Mouse (Mus musculus): ENCODE measurements around the gene Espn. TPM values are rescaled to one million over a fixed set of nuclear protein-coding genes. Genes with fewer than 3 reads are reported as not detected.

Espn gene
- polyA plus RNA-seq, 1 experiment from 2014 or later, result 2.0 TPM

DNA sequence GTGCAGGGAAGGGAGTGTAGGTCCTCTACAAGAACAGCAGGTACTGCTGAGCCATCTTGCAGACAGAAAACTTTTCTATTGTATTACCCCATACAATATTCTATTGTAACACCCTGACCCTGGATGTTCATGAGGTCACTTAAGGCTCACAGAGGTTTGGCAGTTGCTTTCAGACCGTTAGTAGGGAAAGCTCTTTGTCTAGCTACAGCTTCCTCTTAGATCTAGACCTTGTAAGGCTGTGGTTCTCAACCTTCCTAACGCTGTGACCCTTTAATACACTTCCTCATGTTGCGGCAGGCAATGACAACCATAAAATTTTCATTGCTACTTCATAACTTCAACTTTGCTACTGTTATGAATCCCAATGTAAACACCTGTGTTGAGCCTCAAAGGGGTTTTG, 24.5 kb upstream of the Espn start:
- Histone ChIP-seq H3K36me3 (ENCODE audit: insufficient read depth, low read length) (no peaks in the 10 kb centered on the region), H3K9ac (replicated peaks; ENCODE audit: low read depth) (no peak overlapping the region), H3K27ac (ENCODE audit: low read length) (no peak overlapping the region), H3K4me2 (replicated peaks; ENCODE audit: low read depth, low read length) (no peak overlapping the region), H3K27me3 (replicated peaks; ENCODE audit: insufficient read depth, low read length) (no peaks in the 10 kb centered on the region), H3K4me1 (ENCODE audit: insufficient read depth, low read depth, low read length) (peaks cover 6% of the 10 kb centered on the region; the same call in 1 of the 2 replicates), H3K9me3 (ENCODE audit: low read length) (no peaks in the 10 kb centered on the region), H3K4me3 (ENCODE audit: low read depth, low read length) (no peak overlapping the region)
- TF ChIP-seq CTCF (IDR thresholded peaks at IDR 0.05) (no peak), EP300 (IDR thresholded peaks at IDR 0.05) (no peak)
- DNase-seq (ENCODE audit: low spot score) (no peak), ATAC-seq (no peak)
- 61% methylated on average over 3 of the region's 3 CpGs for WGBS

DNA sequence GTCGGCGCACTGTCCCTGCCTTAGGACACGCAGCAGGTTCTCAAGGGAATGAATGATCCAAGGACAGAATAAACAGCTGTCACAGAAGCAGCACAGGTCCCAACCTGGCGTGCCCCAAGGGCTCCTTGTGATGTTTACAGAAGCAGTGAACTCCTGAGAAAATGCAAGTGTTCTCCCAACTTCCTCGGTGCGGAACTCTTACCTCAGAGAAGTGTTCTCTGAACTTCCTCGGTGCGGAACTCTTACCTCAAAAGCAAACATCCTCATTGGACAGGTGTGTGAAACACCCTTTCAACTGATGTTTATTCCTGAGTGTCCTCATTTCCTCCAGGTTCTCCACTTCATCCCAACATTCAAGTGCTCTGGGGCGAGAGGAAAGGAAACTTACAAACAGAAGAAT, 21.8 kb upstream of the Espn start:
- no peak overlapping the region for H3K9ac ChIP-seq (replicated peaks; ENCODE audit: low read depth)
- H3K9me3 ChIP-seq (ENCODE audit: low read length), result no peaks in the 10 kb centered on the region
- no peak overlapping the region for H3K27ac ChIP-seq (ENCODE audit: low read length)
- peaks cover 3% of the 10 kb centered on the region; the same call in 1 of the 2 replicates for H3K4me1 ChIP-seq (ENCODE audit: insufficient read depth, low read depth, low read length)
- ATAC-seq (peak; percentile 3; the same call in 1 of the 2 replicates), DNase-seq (ENCODE audit: low spot score) (peak; percentile 77)
- H3K36me3 ChIP-seq (ENCODE audit: insufficient read depth, low read length), result no peaks in the 10 kb centered on the region
- no peak overlapping the region for H3K4me3 ChIP-seq (ENCODE audit: low read depth, low read length)
- WGBS, result 57% methylated on average over 9 of the region's 9 CpGs
- peak; percentile 41; the same call in 1 of the 2 replicates for TF ChIP-seq EP300 (IDR thresholded peaks at IDR 0.05)
- TF ChIP-seq CTCF (IDR thresholded peaks at IDR 0.05), result no peak
- H3K4me2 ChIP-seq (replicated peaks; ENCODE audit: low read depth, low read length), result no peak overlapping the region
- H3K27me3 ChIP-seq (replicated peaks; ENCODE audit: insufficient read depth, low read length), result no peaks in the 10 kb centered on the region

DNA sequence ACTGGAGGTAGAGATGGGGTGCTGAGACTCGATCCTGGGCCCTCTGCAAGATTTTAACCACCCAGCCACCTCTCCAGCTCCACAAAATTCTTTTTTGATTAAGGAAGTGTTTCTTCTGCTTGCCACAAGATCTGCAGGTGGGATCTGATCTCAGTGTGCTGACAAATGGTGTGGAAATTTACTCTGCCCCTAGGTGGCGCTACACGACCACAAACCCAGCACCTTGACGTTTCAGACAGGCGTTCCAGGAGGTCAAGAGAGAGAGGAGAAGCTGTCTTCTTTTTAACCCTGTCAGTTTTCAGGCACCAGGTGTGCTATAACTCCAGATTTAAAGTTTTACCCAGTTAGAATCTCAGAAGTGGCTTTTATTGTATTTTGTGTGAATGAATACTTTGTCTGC, 20.9 kb upstream of the Espn start:
- no peaks in the 10 kb centered on the region for H3K36me3 ChIP-seq (ENCODE audit: insufficient read depth, low read length)
- H3K4me2 ChIP-seq (replicated peaks; ENCODE audit: low read depth, low read length), result no peak overlapping the region
- 0% methylated on average over 5 of the region's 5 CpGs for WGBS
- H3K27me3 ChIP-seq (replicated peaks; ENCODE audit: insufficient read depth, low read length), result no peaks in the 10 kb centered on the region
- TF ChIP-seq EP300 (IDR thresholded peaks at IDR 0.05) (no peak), CTCF (IDR thresholded peaks at IDR 0.05) (peak; percentile 92)
- H3K9me3 ChIP-seq (ENCODE audit: low read length), result no peaks in the 10 kb centered on the region
- no peak overlapping the region for H3K9ac ChIP-seq (replicated peaks; ENCODE audit: low read depth)
- ATAC-seq (no peak), DNase-seq (ENCODE audit: low spot score) (peak; percentile 83)
- H3K27ac ChIP-seq (ENCODE audit: low read length), result no peak overlapping the region
- no peaks in the 10 kb centered on the region for H3K4me1 ChIP-seq (ENCODE audit: insufficient read depth, low read depth, low read length)
- H3K4me3 ChIP-seq (ENCODE audit: low read depth, low read length), result no peak overlapping the region

DNA sequence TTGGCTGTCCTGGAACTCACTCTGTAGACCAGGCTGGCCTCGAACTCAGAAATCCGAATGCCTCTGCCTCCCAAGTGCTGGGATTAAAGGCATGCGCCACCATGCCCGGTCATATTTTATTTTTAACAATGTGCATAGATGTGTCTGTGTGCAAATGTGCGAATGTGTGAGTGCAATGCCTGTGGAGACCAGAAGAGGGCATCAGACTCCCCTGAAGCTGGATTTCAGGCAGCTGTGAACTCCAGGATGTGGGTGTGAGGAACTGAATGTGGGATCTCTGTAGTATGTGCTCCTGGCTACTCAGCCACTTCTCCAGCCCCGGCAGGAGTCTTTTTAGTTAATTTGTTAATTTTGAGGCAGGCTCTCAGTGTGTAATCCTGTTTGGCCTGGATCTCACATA, 19.4 kb upstream of the Espn start:
- no peak overlapping the region for H3K4me2 ChIP-seq (replicated peaks; ENCODE audit: low read depth, low read length)
- 84% methylated on average over 6 of the region's 6 CpGs for WGBS
- ATAC-seq, result no peak
- H3K4me3 ChIP-seq (ENCODE audit: low read depth, low read length), result no peak overlapping the region
- DNase-seq (ENCODE audit: low spot score), result no peak
- no peaks in the 10 kb centered on the region for H3K4me1 ChIP-seq (ENCODE audit: insufficient read depth, low read depth, low read length)
- H3K27me3 ChIP-seq (replicated peaks; ENCODE audit: insufficient read depth, low read length), result no peaks in the 10 kb centered on the region
- no peaks in the 10 kb centered on the region for H3K9me3 ChIP-seq (ENCODE audit: low read length)
- H3K36me3 ChIP-seq (ENCODE audit: insufficient read depth, low read length), result no peaks in the 10 kb centered on the region
- H3K27ac ChIP-seq (ENCODE audit: low read length), result no peak overlapping the region
- TF ChIP-seq EP300 (IDR thresholded peaks at IDR 0.05) (no peak), CTCF (IDR thresholded peaks at IDR 0.05) (peak; percentile 49)
- H3K9ac ChIP-seq (replicated peaks; ENCODE audit: low read depth), result no peak overlapping the region

DNA sequence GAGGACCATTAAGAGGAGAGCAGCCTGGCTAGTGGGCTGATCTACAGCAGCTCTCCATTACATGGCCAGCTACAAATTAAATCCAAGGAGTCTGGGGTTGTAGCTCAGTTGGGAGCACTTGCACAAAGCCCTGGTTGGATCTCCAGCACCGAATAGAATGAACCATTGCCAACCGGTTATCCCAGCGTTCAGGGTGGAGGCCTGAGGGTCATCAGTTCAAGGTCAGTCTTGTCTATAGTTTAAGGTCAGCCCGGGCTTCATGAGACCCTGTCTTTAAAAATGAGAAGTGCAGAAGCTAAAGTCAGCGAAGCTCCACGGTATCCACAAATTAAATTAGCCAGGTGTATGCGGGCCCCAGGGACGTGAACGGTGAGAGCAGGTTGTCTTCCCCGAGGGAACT, 18.1 kb upstream of the Espn start:
- Histone ChIP-seq H3K36me3 (ENCODE audit: insufficient read depth, low read length) (no peaks in the 10 kb centered on the region), H3K4me3 (ENCODE audit: low read depth, low read length) (no peak overlapping the region), H3K4me1 (ENCODE audit: insufficient read depth, low read depth, low read length) (no peaks in the 10 kb centered on the region), H3K9me3 (ENCODE audit: low read length) (no peaks in the 10 kb centered on the region), H3K9ac (replicated peaks; ENCODE audit: low read depth) (no peak overlapping the region), H3K4me2 (replicated peaks; ENCODE audit: low read depth, low read length) (no peak overlapping the region), H3K27me3 (replicated peaks; ENCODE audit: insufficient read depth, low read length) (no peaks in the 10 kb centered on the region), H3K27ac (ENCODE audit: low read length) (no peak overlapping the region)
- no peak for TF ChIP-seq EP300 (IDR thresholded peaks at IDR 0.05)
- TF ChIP-seq CTCF (IDR thresholded peaks at IDR 0.05), result no peak
- no peak for ATAC-seq
- DNase-seq (ENCODE audit: low spot score), result no peak
- 86% methylated on average over 10 of the region's 10 CpGs for WGBS

DNA sequence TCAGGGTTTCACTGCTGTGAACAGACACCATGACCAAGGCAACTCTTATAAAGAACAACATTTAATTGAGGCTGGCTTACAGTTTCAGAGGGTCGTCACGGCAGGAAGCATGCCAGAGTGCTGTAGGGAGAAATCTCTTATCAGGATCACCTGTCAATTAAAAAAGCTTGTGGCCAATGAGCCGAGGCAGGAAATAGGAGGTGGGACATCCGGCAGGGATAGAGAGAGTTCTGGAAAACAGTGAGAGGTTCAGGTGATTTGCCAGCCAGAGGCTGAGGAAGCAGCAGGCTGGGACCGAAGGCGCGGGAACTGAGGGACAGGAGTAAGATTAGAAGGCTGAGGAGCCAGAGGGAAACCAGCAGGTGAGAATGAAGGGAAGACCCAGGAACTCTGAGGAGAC, 16.9 kb upstream of the Espn start:
- DNase-seq (ENCODE audit: low spot score), result no peak
- WGBS, result 67% methylated on average over 7 of the region's 7 CpGs

DNA sequence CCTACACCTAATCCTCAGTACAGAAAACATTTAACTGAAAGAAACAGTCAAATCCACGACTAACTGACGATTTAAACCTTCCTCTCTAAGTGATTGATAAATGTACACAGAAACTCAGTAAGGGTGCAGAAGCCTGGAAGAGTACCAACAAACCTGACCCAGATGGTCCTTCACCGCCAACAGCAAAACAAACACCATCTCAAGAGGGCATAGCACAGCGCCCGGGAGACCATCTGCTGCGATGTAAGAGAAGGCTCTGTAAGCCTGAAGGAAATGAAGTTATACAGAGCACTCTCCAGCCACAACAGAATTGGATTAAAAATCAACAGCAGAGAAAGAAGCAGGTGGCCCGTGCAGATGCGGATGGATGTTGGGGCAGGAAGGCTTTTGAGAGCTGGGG, 15.9 kb upstream of the Espn start:
- no peak overlapping the region for H3K9ac ChIP-seq (replicated peaks; ENCODE audit: low read depth)
- no peak overlapping the region for H3K4me3 ChIP-seq (ENCODE audit: low read depth, low read length)
- ATAC-seq (peak; percentile 85), DNase-seq (ENCODE audit: low spot score) (peak; percentile 82)
- no peak for TF ChIP-seq EP300 (IDR thresholded peaks at IDR 0.05)
- TF ChIP-seq CTCF (IDR thresholded peaks at IDR 0.05), result no peak
- WGBS, result 28% methylated on average over 8 of the region's 8 CpGs
- peak overlapping the region; percentile 21; the same call in 1 of the 2 replicates for H3K27ac ChIP-seq (ENCODE audit: low read length)
- H3K36me3 ChIP-seq (ENCODE audit: insufficient read depth, low read length), result no peaks in the 10 kb centered on the region
- no peaks in the 10 kb centered on the region for H3K4me1 ChIP-seq (ENCODE audit: insufficient read depth, low read depth, low read length)
- no peaks in the 10 kb centered on the region for H3K9me3 ChIP-seq (ENCODE audit: low read length)
- no peaks in the 10 kb centered on the region for H3K27me3 ChIP-seq (replicated peaks; ENCODE audit: insufficient read depth, low read length)
- H3K4me2 ChIP-seq (replicated peaks; ENCODE audit: low read depth, low read length), result no peak overlapping the region

More for the DNA sequence above, 16.9 kb upstream of the Espn start:
- no peak overlapping the region for H3K4me2 ChIP-seq (replicated peaks; ENCODE audit: low read depth, low read length)
- TF ChIP-seq CTCF (IDR thresholded peaks at IDR 0.05), result no peak
- TF ChIP-seq EP300 (IDR thresholded peaks at IDR 0.05), result no peak
- no peaks in the 10 kb centered on the region for H3K36me3 ChIP-seq (ENCODE audit: insufficient read depth, low read length)
- no peak overlapping the region for H3K9ac ChIP-seq (replicated peaks; ENCODE audit: low read depth)
- no peaks in the 10 kb centered on the region for H3K4me1 ChIP-seq (ENCODE audit: insufficient read depth, low read depth, low read length)
- no peak overlapping the region for H3K4me3 ChIP-seq (ENCODE audit: low read depth, low read length)
- ATAC-seq, result no peak
- no peaks in the 10 kb centered on the region for H3K27me3 ChIP-seq (replicated peaks; ENCODE audit: insufficient read depth, low read length)
- H3K27ac ChIP-seq (ENCODE audit: low read length), result no peak overlapping the region
- no peaks in the 10 kb centered on the region for H3K9me3 ChIP-seq (ENCODE audit: low read length)

Measured in lung, postnatal 0 days (tissue).